Mouse (Mus musculus) cerebellum, adult 2 months (tissue): ENCODE data around the gene Sox18.

ENCODE experiments used
- CTCF ChIP-seq: fragments of 200-500 bp; IDR thresholded peaks from 2 replicates; pipeline ENCODE4 v1.5.1; 2011; ENCODE audit warnings: low read depth, mild to moderate bottlenecking, control low read depth, low read length, moderate library complexity, borderline replicate concordance; ENCODE audit not compliant: insufficient read depth
- POLR2A ChIP-seq: fragments of 200-500 bp; IDR thresholded peaks from 2 replicates; pipeline ENCODE4 v1.6.1; 2011; ENCODE audit warnings: low read length, control low read depth, borderline replicate concordance; ENCODE audit not compliant: insufficient read depth

- TF ChIP-seq POLR2A (no peak), CTCF (no peak)
Measured at GRCm38 (mm10) chr2:181683381-181683780, 11.9 kb upstream of the Sox18 start.
